Mouse (Mus musculus): Measurements from ENCODE around the gene Kpnb1.

Kpnb1 gene

DNA sequence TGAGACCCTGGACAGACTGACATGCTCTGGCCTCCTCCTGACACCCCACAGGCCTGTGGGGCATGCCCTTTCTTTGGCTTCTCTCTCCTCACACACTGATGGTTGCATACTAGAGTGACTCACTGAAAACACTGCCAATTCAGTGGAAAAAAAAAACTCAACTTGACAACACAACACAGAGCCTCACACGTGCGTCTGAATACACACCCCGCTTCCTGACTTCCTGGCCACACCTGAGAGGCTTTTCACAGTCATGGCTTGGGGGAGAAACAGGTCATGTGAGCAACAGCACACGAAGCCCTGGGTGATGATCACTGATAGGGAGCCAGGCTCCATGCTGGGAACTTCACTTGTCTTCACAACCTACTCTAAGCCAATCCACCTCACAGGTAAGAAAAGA lies 46.9 kb downstream of the Kpnb1 start:
- no peak for DNase-seq

DNA sequence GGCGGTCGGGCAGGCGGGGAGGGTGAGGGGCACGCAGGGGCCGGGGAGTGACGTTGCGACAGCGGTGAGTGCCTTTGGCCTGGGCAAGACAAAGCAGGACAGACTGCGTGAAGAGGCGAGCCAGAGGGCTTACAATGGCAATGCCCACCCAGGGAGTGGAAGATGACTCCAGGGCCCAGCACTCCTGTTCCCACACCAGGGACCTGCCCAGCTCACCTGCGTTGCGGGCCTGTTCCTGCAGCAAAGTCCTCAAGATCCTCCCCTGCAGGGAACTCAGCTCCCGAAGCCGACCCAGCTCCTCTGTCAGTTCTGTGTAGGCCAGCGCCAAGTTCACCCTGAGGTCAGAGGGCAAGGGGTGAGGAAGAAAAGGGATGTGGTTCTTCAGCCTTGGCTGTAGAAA lies 48.4 kb downstream of the Kpnb1 start:
- no peak for DNase-seq

DNA sequence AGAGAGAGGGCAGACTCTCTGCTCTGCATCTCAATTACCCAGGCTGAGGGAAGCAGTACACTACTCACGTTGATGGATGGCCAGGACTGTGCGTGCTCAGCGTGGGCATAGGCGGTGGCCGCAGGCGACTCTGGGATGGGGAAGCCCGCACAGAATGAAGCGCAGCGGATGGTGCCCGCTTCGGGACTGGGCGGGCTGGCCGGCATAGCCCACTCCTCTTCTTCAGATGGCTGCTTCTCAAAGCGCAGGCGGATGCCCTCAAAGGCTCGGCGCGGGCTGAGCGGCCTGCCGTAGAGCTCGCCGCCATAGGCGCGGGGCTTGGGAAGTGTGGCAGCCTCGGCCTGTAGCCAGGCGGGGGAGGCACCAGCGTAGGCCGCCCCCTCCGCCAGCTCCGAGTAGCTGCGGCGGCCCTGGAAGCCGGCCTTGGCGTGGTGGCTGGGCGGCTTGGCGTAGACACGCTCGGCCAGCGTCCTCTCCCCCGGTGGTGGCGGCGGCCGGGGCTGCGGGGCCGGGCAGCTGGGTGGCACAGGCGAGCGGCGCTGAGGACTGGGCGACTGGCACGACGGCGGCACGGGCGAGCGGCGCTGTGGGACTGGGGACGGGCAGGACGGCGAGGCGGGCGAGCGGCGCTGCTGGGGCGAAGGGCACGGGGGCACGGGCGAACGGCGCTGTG lies 49.0 kb downstream of the Kpnb1 start:
- DNase-seq = peak; percentile 72 to 78

GRCm38 (mm10) chr11:97133270-97133669 lies 54.4 kb downstream of the Kpnb1 start:
- DNase-seq = no peak

- DNase-seq = no peak
Measured at GRCm38 (mm10) chr11:97132185-97132584, 55.5 kb downstream of the Kpnb1 start.

- DNase-seq = no peak
Measured at GRCm38 (mm10) chr11:97131683-97132082, 56.0 kb downstream of the Kpnb1 start.

GRCm38 (mm10) chr11:97130318-97130717 lies 57.4 kb downstream of the Kpnb1 start:
- DNase-seq = no peak

DNA sequence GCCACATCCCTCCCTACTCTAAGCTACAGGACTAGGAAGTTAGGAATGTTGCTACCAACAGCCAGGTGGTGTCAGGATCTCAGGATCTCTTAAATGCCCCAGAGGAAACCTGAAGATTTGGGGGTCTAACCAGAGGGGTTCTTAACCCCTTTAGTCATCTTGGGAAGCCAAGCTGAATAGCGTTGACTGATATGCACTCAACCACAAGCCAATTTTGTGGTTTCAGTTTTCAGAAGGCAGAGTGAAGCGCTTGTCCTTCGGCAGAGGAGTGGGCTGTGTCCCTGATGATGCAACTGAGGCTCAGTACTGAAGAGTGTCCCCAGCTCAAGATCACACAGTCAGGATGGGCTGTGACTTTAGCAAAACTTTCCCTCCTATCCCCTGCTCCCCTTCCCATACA lies 58.7 kb downstream of the Kpnb1 start:
- no peak for DNase-seq

DNA sequence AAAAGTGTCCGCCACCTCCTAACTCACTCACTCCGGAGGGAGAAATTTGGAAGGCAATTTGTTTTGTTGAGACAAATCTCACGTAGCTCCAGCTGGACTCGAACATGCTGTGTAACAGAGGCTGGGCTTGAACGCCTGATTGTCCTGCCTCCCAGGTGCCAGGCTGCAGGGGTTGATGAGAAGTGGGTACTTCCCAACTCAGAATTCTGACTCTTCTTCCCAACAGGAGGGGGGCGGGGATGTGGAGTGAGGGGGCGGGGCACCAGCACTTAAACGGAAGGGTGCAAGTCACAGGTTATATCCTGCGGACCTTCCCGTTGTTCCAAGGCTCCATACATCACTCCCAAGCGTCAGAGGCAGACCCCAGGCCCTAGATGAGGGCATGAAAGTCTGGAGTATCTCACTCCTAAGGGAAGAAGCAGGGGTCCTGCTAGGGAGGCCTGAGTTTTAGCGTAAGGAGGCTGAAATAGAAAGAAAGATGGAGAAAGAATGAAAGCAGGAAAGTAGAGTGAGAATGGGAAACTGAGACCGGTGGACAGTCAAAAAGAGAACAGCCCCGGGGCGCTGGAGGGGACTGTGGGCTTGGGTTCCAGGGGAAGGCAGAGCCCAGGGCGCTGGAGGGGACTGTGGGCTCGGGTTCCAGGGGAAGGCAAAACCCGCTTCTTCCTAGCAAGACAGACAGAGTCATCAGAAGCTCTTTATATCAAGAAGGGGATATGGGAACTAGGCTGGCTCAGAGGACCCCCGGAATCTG lies 60.0 kb downstream of the Kpnb1 start:
- DNase-seq = no peak

DNA sequence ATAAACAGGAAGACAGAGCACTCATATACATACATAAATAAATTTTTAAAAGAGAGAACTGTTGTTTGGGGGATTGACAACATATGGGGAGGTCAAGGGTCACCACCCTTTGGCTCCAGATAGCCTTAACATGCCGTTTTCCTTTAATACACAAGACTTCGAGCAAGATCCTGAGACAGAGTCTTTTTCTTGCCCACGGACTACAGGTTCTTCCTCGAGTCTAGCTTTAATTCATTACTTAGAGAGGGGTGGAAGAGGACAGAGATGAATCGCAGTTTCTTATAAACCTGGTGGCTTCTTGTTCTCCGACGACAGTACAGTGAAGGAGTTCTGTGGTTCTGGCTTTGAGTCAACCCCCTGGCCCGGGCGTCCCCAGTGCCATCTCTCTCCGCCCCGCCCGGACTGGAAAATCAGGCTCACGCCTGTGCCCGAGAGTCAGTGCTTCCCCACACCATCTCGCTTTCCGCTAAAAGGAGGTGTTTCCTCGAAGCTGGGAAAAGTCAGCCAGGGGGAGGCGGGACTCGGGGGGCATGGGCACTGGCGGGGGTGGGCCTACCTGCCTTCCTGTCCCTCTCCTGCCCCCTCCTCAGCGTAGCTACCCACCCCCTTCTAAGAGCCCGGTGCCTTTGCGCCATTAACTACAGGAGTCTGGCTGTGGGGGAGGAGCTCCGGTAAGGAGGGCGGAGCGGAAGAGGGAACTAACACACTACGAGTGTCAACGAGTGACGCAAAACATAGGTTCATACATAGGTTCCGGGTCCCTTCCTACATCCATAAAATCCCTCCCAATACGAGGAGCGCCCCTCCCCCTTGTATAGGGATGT lies 60.8 kb downstream of the Kpnb1 start:
- peak; percentile 48 to 54 for DNase-seq

- no peak for DNase-seq
Measured at GRCm38 (mm10) chr11:97124266-97125036, 63.2 kb downstream of the Kpnb1 start.

GRCm38 (mm10) chr11:97123282-97123890 lies 64.3 kb downstream of the Kpnb1 start:
- no peak for DNase-seq

- no peak for DNase-seq
Measured at GRCm38 (mm10) chr11:97120641-97121040, 67.0 kb downstream of the Kpnb1 start.

DNA sequence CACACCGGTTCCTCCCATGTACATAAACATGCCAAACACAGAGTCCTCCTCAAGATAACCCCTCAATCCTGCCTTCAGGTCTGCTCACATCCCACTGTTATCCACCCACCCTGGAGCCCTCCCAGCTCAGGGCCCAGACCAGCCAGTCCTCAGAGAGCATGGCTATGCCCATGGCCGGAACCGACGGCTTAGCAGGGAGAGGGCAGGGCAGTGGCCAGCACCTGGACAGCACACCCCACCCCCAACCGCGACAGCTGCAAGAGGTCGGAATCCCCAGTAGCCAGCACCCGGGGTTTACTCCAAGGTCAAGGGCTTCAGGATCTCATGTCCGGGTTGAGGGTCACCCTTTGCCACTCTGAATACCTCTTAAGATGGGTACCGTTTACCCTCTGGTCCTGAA lies 67.5 kb downstream of the Kpnb1 start:
- no peak for DNase-seq

DNA sequence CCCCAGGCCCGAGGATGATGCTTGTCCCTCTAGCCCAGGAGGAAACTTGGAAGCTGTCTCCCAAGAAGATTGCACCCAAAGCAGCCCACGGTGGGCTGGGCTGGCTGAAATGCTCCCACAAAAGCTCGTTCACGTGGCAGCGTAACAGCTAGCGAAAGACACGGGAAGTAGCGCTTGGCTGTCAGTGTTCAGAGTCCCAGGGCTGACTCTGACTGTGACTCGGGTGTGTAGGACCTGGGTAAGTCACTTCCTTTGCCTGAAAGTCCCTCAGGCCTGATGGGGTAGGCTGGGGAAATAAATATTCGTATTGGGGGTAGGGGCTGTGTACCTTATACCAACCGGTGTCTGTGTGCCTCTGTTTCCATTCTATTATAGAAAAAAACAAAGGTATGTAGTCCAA lies 71.9 kb downstream of the Kpnb1 start:
- no peak for DNase-seq

GRCm38 (mm10) chr11:97114671-97115601 lies 72.7 kb downstream of the Kpnb1 start, which contains the start of gene Tbx21:
Gene Tbx21 (minus strand): TSS chr11:97115331.
- DNase-seq = no peak

GRCm38 (mm10) chr11:97112519-97113125 lies 75.1 kb downstream of the Kpnb1 start:
- DNase-seq = no peak

Data from cerebellum, postnatal 25 days (tissue).